Mouse (Mus musculus): ENCODE measurements around the gene Xntrpc.
A peak's percentile ranks its signal among the peaks of the same experiment; 100 is the strongest.
"Not testable (repeated sequence)": the region's sequence is repeated elsewhere in the genome, so short reads cannot be mapped to it uniquely, and the experiment has no call there.

Xntrpc gene

GRCm38 (mm10) chr7:102065046-102065891, at the start of gene Xntrpc, which contains the start of the genes Rnf121 and Xndc1:
Gene Xntrpc, plus strand, starts transcription at chr7:102065713.
Gene Rnf121, minus strand, starts transcription at chr7:102065469.
Gene Xndc1, plus strand, starts transcription at chr7:102065511.
- DNase-seq = peak; percentile 83 to 85

GRCm38 (mm10) chr7:102016936-102017335, 48.6 kb upstream of the Xntrpc start:
- DNase-seq = no peak

- no peak for DNase-seq
Measured at GRCm38 (mm10) chr7:102017452-102017851, 48.1 kb upstream of the Xntrpc start.

GRCm38 (mm10) chr7:102018034-102018433, 47.5 kb upstream of the Xntrpc start:
- DNase-seq = no peak

- no peak for DNase-seq
Measured at GRCm38 (mm10) chr7:102018590-102018989, 46.9 kb upstream of the Xntrpc start, which contains the start of gene Il18bp. Gene Il18bp, minus strand, starts transcription at chr7:102018690.

- DNase-seq = no peak
Measured at GRCm38 (mm10) chr7:102019362-102019761, 46.2 kb upstream of the Xntrpc start.

- not testable (repeated sequence) for DNase-seq
Measured at GRCm38 (mm10) chr7:102020934-102021333, 44.6 kb upstream of the Xntrpc start.

GRCm38 (mm10) chr7:102023821-102024220, 41.7 kb upstream of the Xntrpc start:
- DNase-seq = no peak

- no peak for DNase-seq
Measured at GRCm38 (mm10) chr7:102025187-102026119, 40.1 kb upstream of the Xntrpc start.

- DNase-seq = no peak
Measured at GRCm38 (mm10) chr7:102034904-102035303, 30.6 kb upstream of the Xntrpc start.

- no peak for DNase-seq
Measured at GRCm38 (mm10) chr7:102035534-102035933, 30.0 kb upstream of the Xntrpc start.

- no peak for DNase-seq
Measured at GRCm38 (mm10) chr7:102037318-102037717, 28.2 kb upstream of the Xntrpc start.

- DNase-seq = no peak
Measured at GRCm38 (mm10) chr7:102042314-102042713, 23.2 kb upstream of the Xntrpc start.

GRCm38 (mm10) chr7:102048524-102048923, 17.0 kb upstream of the Xntrpc start:
- not testable (repeated sequence) for DNase-seq

GRCm38 (mm10) chr7:102061353-102061752, 4.2 kb upstream of the Xntrpc start:
- DNase-seq = no peak

GRCm38 (mm10) chr7:102062203-102062602, 3.3 kb upstream of the Xntrpc start:
- DNase-seq = no peak

- no peak for DNase-seq
Measured at GRCm38 (mm10) chr7:102063891-102064290, 1.6 kb upstream of the Xntrpc start.

- no peak for DNase-seq
Measured at GRCm38 (mm10) chr7:102064655-102065045, 863 bp upstream of the Xntrpc start.

- DNase-seq = no peak
Measured at GRCm38 (mm10) chr7:102066363-102066762, 850 bp downstream of the Xntrpc start.

- peak in 1 of 2 experiments; percentile 38 for DNase-seq
Measured at GRCm38 (mm10) chr7:102076714-102077296, 11.3 kb downstream of the Xntrpc start.

- DNase-seq = peak in 1 of 2 experiments; percentile 19
Measured at GRCm38 (mm10) chr7:102078517-102078916, 13.0 kb downstream of the Xntrpc start.

- DNase-seq = no peak
Measured at GRCm38 (mm10) chr7:102080311-102080710, 14.8 kb downstream of the Xntrpc start.

GRCm38 (mm10) chr7:102081784-102082183, 16.3 kb downstream of the Xntrpc start:
- DNase-seq = no peak
